Mouse (Mus musculus) MN1 (cell line): ENCODE measurements around the gene Atxn2.

Experiments
- DNase-seq: peaks from one replicate; pipeline ENCODE4 v3.0.0-alpha.2; 2016; ENCODE audit warnings: low spot score

Atxn2 gene

GRCm38 (mm10) chr5:121816611-121817010 is 105.5 kb downstream of the Atxn2 start:
- DNase-seq, result no peak

- no peak for DNase-seq
Observed at GRCm38 (mm10) chr5:121817551-121817950, 106.4 kb downstream of the Atxn2 start.

- DNase-seq, result no peak
Observed at GRCm38 (mm10) chr5:121818401-121818800, 107.3 kb downstream of the Atxn2 start.

- DNase-seq, result no peak
Observed at GRCm38 (mm10) chr5:121818862-121819261, 107.7 kb downstream of the Atxn2 start.

- no peak for DNase-seq
Observed at GRCm38 (mm10) chr5:121819559-121819958, 108.4 kb downstream of the Atxn2 start.

GRCm38 (mm10) chr5:121820161-121820560 is 109.0 kb downstream of the Atxn2 start:
- no peak for DNase-seq

- DNase-seq, result no peak
Observed at GRCm38 (mm10) chr5:121820657-121821056, 109.5 kb downstream of the Atxn2 start.

- DNase-seq, result no peak
Observed at GRCm38 (mm10) chr5:121821116-121821515, 110.0 kb downstream of the Atxn2 start.

GRCm38 (mm10) chr5:121821552-121821951 is 110.4 kb downstream of the Atxn2 start:
- DNase-seq, result no peak

GRCm38 (mm10) chr5:121822786-121823505 is 111.8 kb downstream of the Atxn2 start:
- no peak for DNase-seq

- DNase-seq, result no peak
Observed at GRCm38 (mm10) chr5:121823668-121824067, 112.5 kb downstream of the Atxn2 start.

GRCm38 (mm10) chr5:121824121-121824520 is 113.0 kb downstream of the Atxn2 start:
- DNase-seq, result no peak

GRCm38 (mm10) chr5:121825606-121826005 is 114.5 kb downstream of the Atxn2 start:
- DNase-seq, result no peak

- no peak for DNase-seq
Observed at GRCm38 (mm10) chr5:121827876-121828275, 116.7 kb downstream of the Atxn2 start.

GRCm38 (mm10) chr5:121828491-121829432 is 117.6 kb downstream of the Atxn2 start:
- DNase-seq, result no peak

- no peak for DNase-seq
Observed at GRCm38 (mm10) chr5:121831002-121831601, 120.0 kb downstream of the Atxn2 start.

- DNase-seq, result no peak
Observed at GRCm38 (mm10) chr5:121832376-121833155, 121.4 kb downstream of the Atxn2 start.

- no peak for DNase-seq
Observed at GRCm38 (mm10) chr5:121833159-121833558, 122.0 kb downstream of the Atxn2 start.

GRCm38 (mm10) chr5:121833572-121834240 is 122.6 kb downstream of the Atxn2 start:
- DNase-seq, result peak; percentile 69

GRCm38 (mm10) chr5:121834241-121834606 is 123.1 kb downstream of the Atxn2 start:
- DNase-seq, result peak; percentile 42
